Mouse (Mus musculus) adrenal gland, postnatal 0 days (tissue): ENCODE results near the gene Clec1a. TPM values are rescaled to one million over a fixed set of nuclear protein-coding genes. Genes with fewer than 3 reads are reported as not detected.

Source experiments
- polyA plus RNA-seq: library from polyadenylated mRNA; unstranded; fragments of >200 nt; fragmentation: Nextera tagmentation; extraction: Ambion mirVana; gene quantifications from 2 replicates; pipeline ENCODE4 v1.2.1, GENCODE M21; 2015

The Clec1a gene
- polyA plus RNA-seq: 7.5 and 9.7 TPM in 2 replicates

GRCm38 (mm10) chr6:129451411-129452039, at the start of gene Clec1a:
Gene Clec1a, minus strand, starts transcription at chr6:129452000.

GRCm38 (mm10) chr6:129408562-129408961, 43.2 kb downstream of the Clec1a start, which contains the start of gene Clec9a:
Gene Clec9a, plus strand, starts transcription at chr6:129408862.

GRCm38 (mm10) chr6:129396997-129397396, 54.8 kb downstream of the Clec1a start, which contains the start of gene Clec1b:
Gene Clec1b, plus strand, starts transcription at chr6:129397297.

GRCm38 (mm10) chr6:129385774-129386173, 66.0 kb downstream of the Clec1a start, which contains the start of gene Clec12b:
Gene Clec12b, minus strand, starts transcription at chr6:129385874.

Other genes starting within 250 kb of the Clec1a start
- gene Cd69, start 176.6 kb downstream of the Clec1a start, polyA plus RNA-seq: 0.18 and 0.19 TPM in 2 replicates
- gene 4922502D21Rik, start 120.2 kb downstream of the Clec1a start, polyA plus RNA-seq: not detected in 2 replicates
- gene Clec12a, start 109.3 kb downstream of the Clec1a start, polyA plus RNA-seq: 0.68 and 1.2 TPM in 2 replicates
- 0.10 TPM in 1 of 2 replicates, not detected in the other for gene Clec12b, start 66.1 kb downstream of the Clec1a start, polyA plus RNA-seq
- 12.3 and 16.8 TPM in 2 replicates for gene Clec1b, start 54.7 kb downstream of the Clec1a start, polyA plus RNA-seq
- gene Clec9a, start 43.1 kb downstream of the Clec1a start, polyA plus RNA-seq: 0.20 and 0.23 TPM in 2 replicates
- 0.17 TPM in 1 of 2 replicates, not detected in the other for gene Olr1, start 55.2 kb upstream of the Clec1a start, polyA plus RNA-seq
- gene Tmem52b, start 60.6 kb upstream of the Clec1a start, polyA plus RNA-seq: 0.74 and 1.8 TPM in 2 replicates
- 103 and 115 TPM in 2 replicates for gene Gabarapl1, start 81.2 kb upstream of the Clec1a start, polyA plus RNA-seq
- not detected in 2 replicates for gene Klre1, start 125.9 kb upstream of the Clec1a start, polyA plus RNA-seq
- gene Klrd1, start 139.8 kb upstream of the Clec1a start, polyA plus RNA-seq: 1.2 and 3.5 TPM in 2 replicates
- 0.22 and 0.57 TPM in 2 replicates for gene Klrk1, start 171.9 kb upstream of the Clec1a start, polyA plus RNA-seq
- not detected in 2 replicates for gene Klrc3, start 191.3 kb upstream of the Clec1a start, polyA plus RNA-seq
- gene Klrc2, start 208.7 kb upstream of the Clec1a start, polyA plus RNA-seq: 0.06 and 0.17 TPM in 2 replicates
- gene Klrc1, start 227.0 kb upstream of the Clec1a start, polyA plus RNA-seq: 0.44 and 0.85 TPM in 2 replicates